Mouse (Mus musculus) B cell, adult 2 months (primary cell): ENCODE measurements around the gene Rab44.
"Not testable (repeated sequence)": the region's sequence is repeated elsewhere in the genome, so short reads cannot be mapped to it uniquely, and the experiment has no call there.

Experiments
- DNase-seq, 2 experiments: peaks; one replicate each; pipeline ENCODE4 v3.0.0; 2022

Rab44 gene

GRCm38 (mm10) chr17:29091348-29091944 is 22.5 kb upstream of the Rab44 start:
- DNase-seq = no peak

DNA sequence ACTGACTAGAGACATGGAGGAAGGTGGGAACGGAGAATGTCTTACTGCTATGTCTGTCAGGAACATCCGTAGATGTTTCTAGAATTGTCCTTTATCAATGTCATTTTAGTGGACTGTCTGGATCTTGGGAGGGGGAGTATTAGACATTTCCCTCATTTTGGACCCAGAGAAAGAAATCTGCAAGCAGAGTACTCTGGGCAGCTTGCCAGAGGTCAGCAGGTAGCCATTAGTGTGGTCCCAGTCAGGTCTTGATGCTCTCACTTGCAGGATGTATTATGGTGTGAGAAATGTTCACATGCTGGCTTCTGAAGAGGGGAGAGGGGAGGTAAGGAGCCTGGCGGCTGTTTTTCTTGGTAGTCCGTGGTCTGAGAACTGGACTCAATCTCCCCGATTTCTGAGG is 21.4 kb upstream of the Rab44 start:
- DNase-seq = no peak

GRCm38 (mm10) chr17:29093110-29093952 is 20.6 kb upstream of the Rab44 start:
- peak; percentile 78 to 80 for DNase-seq

DNA sequence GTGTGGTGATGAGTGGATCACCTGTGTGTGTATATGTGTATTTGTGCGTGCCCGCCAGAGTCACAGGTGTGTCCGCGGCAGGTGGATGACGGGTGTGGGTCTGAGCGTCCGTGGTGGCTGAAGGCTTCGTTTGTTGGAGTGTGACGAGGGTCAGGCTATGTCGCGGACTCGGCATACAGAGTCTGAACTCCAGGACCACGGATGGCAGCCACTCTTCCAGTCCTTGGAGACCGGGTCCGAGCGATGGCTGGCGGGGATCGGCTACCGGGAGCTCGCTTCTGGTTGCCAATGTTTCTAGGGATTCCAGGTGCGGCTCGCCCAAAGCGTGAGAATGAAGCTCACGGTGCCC is 20.0 kb upstream of the Rab44 start:
- no peak for DNase-seq

DNA sequence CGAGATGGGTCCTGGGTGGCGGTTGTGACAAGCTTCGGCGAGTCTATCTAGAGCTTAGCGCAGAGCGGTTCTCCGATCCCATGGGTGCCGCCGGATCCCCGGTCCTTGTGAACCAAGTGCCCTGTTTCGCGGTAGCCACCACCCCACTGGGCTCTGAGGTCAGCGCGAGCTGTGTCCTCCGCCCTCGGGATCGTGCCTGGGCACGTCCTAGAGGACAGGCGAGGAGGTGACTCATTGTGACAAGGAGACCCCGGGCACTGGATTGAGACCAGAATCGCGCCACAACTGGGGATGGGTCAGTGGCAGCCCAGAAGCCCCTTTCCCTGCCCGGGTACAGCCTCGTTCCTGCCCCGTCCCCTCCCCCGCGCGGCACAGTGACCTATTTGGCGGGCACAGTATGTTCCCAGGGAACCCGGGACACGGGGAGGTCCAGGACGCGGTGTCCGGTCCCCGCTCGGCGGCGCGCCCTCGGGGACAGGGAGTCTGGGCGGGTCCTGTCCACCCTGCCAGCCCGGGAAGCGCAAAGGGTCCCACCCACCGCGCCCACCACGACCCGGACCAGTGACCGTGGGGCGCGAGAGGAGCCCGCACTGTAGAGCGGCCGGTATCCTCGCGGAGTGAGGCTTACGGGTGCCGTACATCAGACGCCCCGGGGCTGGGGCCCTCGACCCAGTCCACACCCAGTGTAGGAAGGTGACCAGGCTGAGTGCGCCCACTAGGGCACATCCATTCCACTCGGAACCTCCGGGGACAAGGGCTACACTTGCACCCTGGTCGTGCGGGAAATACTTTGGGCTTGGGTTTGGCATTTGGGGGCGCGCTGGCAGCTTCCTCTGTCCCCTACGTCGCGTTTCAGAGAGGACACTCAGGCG is 19.4 kb upstream of the Rab44 start:
- DNase-seq = peak; percentile 45 to 55

- DNase-seq = peak; percentile 98 to 99
Measured at GRCm38 (mm10) chr17:29095201-29095733, 18.7 kb upstream of the Rab44 start.

GRCm38 (mm10) chr17:29096245-29096644 is 17.7 kb upstream of the Rab44 start:
- DNase-seq = no peak

- peak in 1 of 2 experiments; percentile 1 for DNase-seq
Measured at GRCm38 (mm10) chr17:29096851-29097561, 16.9 kb upstream of the Rab44 start.

DNA sequence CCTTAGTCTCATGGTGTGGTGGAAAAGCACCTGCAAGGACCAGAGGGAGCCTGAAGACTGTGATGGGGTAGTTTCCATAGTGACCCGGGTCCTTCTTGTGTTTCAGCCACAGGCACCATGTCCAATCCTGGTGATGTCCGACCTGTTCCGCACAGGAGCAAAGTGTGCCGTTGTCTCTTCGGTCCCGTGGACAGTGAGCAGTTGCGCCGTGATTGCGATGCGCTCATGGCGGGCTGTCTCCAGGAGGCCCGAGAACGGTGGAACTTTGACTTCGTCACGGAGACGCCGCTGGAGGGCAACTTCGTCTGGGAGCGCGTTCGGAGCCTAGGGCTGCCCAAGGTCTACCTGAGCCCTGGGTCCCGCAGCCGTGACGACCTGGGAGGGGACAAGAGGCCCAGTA is 15.7 kb upstream of the Rab44 start:
- peak in 1 of 2 experiments; percentile 0 for DNase-seq

DNA sequence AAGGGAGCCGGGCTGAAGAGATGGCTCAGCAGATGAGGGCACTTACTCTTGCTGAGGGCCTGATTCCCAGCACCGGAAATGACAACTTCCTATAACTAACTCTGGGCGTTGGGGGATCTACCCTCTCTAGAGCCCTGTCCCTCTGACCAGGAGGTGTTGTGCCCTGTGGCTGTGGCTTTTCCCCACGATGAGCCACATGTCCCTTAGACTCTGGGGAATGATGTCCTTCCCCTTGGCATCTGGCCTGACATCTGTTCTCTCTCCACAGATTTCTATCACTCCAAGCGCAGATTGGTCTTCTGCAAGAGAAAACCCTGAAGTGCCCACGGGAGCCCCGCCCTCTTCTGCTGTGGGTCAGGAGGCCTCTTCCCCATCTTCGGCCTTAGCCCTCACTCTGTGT is 14.9 kb upstream of the Rab44 start:
- peak in 1 of 2 experiments; percentile 0 for DNase-seq

GRCm38 (mm10) chr17:29100627-29101026 is 13.3 kb upstream of the Rab44 start:
- DNase-seq = peak; percentile 0

GRCm38 (mm10) chr17:29110356-29110755 is 3.6 kb upstream of the Rab44 start:
- not testable (repeated sequence) for DNase-seq

DNA sequence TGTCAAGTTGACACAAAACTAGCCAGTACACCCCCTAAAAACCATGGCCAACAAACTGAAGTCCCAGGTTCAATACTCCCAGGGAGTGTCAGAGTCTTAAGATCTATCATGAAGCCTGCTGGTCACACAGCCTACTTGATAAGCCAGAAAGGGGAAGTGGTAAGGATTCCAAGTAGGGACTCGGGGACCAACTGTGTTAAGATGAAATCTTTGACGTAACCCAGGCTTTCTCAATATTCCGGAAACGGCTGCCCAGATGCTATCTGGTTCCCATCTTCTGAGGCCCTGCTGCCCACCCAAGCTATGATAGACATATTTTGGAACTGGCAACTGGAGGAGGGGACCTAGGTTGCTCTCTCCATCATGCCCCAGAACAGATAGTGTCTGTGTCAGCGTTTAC is 2.6 kb upstream of the Rab44 start:
- DNase-seq = no peak

GRCm38 (mm10) chr17:29116023-29116422 is 2.1 kb downstream of the Rab44 start:
- peak; percentile 1 to 16 for DNase-seq

GRCm38 (mm10) chr17:29117006-29117648 is 3.2 kb downstream of the Rab44 start:
- peak in 1 of 2 experiments; percentile 0 for DNase-seq

- DNase-seq = no peak
Measured at GRCm38 (mm10) chr17:29118057-29118456, 4.1 kb downstream of the Rab44 start.

- DNase-seq = no peak
Measured at GRCm38 (mm10) chr17:29120666-29121065, 6.7 kb downstream of the Rab44 start.

DNA sequence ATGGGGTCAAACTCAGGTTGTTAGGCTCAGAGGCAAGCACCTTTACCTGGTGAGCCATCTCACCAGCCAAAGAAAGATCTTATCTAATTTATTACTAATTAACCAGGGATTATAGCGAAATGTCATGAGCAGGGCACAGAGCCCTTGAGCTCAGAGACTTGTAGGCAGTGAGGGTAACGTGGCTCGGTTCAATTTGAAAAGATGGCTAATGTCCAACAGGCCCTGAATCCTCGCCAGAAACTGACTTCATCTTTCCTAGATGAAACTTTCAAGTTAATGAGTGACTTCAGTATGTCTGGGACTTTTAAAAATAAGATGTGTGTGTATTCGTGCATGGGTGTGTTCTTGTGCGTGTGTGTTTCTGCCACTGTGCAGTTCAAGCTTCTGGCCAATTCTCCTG is 8.9 kb downstream of the Rab44 start:
- no peak for DNase-seq

DNA sequence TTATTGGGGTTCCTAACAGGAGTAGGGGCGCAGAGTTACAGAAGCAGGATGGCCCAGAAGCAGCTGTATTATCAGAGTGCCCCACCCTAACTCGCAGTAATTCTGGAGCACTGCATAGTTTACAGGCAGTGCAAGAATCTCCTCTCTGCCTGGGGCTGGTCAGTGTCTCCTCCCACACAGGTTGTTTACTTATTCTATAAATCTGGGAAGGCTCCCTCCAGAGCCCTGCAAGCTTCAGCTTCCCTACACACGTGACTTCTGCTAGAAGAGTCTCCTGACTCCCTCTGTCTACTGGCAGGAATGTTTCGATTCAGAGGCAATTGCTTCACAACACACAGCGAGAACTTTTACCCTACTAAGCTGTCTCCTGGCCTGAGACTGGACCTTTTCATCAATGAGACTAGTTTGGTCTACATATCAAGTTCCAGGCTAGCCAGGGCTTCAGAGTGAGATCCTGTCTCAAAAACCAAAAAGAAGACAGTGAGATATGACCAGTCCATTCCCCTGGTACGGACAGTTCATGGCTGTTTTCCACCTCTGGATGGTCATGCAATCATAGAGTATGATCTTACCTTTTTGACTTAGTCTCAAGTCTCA is 9.7 kb downstream of the Rab44 start:
- no peak for DNase-seq

GRCm38 (mm10) chr17:29126561-29126960 is 12.6 kb downstream of the Rab44 start:
- no peak for DNase-seq

DNA sequence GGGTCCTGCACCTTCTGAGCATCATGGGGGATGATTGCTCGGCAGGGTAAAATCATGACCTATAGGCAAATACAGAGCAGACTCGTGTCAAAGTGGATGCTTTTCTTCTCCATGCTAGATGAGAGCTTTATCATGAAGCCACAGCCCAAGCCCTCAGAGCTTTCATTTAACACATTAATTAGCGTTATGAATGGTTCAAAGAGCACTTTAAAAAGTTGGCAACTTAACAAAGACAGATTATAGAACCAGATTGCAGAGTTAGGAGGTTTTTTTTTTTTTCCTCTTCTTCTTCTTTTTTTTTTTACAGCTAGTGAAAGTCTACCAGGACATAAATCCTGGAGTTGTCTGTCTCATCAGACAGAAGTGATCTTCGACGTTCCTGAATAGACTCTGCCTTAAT is 15.4 kb downstream of the Rab44 start:
- DNase-seq = no peak

GRCm38 (mm10) chr17:29135066-29135465 is 21.1 kb downstream of the Rab44 start:
- no peak for DNase-seq
